Mouse (Mus musculus) lung, postnatal 0 days (tissue): ENCODE data around the gene Ndufs7.

Experiments
- CTCF ChIP-seq: IDR thresholded peaks from 2 replicates; pipeline ENCODE4 v1.5.1; 2016; ENCODE audit warnings: antibody characterized with exemption, mild to moderate bottlenecking
- EP300 ChIP-seq: IDR thresholded peaks from 2 replicates; pipeline ENCODE4 v1.6.1; 2016; ENCODE audit warnings: antibody characterized with exemption, mild to moderate bottlenecking, control low read depth

- no peak for TF ChIP-seq CTCF
- TF ChIP-seq EP300: no peak; the same call in 1 of the 2 replicates
Measured at GRCm38 (mm10) chr10:80281921-80282371, 33.0 kb downstream of the Ndufs7 start.
